Mouse (Mus musculus): ENCODE results near the gene Nxph1. TPM values are rescaled to one million over a fixed set of nuclear protein-coding genes. Genes with fewer than 3 reads are reported as not detected.

The Nxph1 gene
- total RNA-seq, 2 experiments from 2014 or later, result not detected

DNA sequence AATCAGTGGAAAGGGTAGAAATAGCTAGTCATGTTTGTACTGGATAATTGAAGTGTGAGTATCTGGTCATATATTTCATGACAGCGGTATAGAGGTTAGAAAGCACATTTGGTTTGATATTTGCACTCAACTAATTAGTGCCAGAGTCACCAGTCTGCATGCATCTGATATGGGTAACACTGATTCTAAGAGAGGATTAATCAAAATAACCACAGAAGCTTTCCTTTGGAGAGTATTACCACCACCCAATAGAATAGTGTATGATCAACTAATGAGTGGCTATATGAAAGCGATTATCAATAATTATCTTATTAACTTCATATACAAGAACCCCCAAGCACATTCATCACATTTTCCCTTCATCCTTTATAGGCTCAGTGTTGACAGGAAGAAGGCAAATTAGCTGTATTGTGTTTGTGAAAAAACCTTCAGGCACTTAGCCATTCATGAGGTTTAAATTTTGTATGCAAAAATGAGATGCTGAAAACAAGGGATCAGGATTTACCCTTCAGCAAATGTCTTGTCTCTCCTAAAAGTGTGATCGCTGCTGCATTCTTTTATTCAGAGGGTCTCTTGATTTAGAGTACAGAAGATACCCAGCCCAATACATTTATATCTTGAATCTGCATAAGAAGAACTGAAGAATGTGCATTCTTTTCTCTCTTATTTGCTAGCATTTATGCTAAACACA, 185.5 kb downstream of the Nxph1 start:
- no peak for DNase-seq

DNA sequence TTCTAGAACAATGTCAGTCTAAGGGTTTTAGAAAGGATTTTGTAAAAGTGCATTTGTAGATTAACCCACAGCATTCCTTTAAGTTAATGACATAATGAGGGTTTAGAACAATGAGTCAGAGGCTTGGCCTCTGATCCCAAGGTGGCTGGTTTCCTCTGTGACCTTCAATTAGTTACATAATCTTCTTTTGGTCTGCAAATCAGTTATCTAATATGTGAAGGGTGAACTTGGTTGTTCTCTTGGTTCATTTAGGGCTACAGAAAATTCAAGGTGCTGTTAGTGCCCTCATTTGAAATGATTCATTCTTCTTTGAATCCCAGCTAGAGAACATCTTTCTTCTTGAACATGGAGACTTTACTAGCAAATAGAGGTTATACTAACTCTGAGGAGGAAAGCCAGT, 199.7 kb downstream of the Nxph1 start:
- DNase-seq, result no peak

DNA sequence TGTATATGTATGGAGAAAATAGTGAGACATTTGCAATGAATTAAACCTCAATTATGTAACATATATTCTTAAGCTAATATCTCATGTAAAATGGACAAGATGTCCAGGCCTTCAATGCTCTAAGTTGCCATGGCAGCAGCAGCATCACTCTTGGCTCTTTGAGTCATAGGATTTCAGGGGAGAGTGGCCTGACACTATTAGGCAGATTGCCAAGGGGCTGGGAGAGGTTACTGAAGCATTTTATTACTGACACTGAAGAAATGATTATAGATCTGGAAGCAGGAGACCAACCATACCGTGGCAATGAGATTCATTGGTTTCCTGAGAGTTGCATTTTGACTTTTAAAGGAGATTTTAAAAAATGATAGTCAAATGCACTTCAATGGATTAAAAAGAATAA, 201.6 kb downstream of the Nxph1 start:
- no peak for DNase-seq

DNA sequence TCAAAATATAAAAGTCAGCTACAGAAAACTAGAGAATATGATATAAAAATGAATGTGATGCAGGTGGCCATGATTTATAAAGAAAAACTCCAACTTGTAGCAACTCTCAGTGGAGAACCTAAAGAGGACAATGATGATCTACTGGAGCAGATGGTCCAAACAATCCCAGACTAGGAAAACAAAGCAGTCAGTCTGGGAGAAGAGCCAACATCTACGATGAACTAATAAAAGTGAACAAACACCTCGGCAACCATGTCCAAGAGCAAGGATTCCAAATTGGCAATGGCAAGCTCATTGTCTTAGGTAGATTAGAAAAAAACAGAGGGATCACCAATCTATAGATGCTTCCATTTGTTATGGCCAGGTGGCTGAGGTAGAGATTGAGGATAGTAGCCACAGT, 211.0 kb downstream of the Nxph1 start:
- DNase-seq, result no peak

DNA sequence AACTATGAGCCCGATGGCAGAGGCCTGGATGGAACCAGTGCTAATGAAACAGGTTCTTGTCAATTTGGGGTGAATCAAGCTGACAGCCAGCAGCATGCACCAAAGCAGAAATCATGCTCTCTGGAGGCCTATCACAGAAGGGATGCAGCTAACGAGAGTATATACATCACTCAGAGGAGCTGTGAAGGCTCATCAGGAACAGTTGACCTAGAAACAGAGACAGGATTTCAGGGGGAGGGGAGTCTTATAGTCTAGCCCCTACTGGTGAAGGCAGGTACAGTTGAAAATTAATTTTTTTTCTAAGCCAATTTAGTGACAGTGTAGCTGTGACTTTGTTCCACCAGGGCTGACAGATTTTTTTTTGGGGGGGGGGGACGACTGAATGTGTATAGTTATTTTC, 234.2 kb downstream of the Nxph1 start:
- DNase-seq, result no peak

DNA sequence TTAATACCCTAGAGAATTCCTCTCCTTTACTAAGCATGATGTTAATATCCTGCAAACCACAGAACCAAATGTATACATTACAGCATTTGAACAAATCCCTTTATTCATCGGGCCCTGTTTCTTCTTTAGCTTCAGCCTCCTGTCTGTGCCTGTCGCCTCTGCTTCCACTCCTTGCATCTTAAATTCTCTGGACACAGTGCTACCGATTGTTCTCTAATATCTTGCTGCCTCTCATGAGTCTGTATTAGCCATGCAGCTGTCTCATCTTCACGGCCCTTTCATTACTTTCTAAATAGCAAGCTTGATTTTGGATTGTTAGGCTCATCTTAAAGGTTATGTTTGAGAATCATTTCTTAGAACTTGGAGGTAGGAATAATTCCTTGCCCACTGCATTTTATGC, 262.5 kb downstream of the Nxph1 start:
- DNase-seq, result no peak

DNA sequence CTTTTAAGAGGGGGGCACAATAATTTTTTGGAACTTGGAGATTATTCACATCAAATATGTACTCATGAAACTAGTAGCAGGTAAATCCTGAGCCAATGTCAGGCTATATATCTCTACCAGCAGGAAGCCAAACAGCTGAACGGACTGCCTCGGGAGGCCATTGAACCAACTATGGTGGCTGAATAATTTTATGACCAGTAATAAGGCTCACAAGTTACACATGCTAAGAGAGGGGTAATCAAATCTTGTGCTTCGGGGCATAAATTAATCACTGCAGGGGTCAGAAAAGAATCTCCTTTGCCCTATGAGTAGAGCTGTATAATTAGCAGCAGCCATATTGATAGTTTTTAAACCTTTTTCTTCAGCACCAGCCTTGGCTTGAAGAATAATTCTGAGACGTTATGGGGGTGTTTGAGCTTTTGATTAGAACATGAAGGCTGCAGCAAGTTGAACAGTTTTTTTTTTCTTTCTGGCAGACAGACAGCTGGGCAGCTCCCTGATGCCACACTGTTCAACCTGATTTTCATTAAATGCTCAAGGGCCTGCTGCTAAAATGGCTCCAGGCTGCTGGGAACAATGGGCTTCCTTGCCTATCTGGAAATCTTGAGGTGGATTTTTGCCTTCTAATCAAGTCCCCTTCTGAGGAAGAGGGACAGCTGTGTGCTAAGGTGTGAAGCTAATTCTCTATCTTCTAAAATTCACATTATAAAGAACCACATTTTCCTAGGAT, 272.7 kb downstream of the Nxph1 start:
- no peak for DNase-seq

DNA sequence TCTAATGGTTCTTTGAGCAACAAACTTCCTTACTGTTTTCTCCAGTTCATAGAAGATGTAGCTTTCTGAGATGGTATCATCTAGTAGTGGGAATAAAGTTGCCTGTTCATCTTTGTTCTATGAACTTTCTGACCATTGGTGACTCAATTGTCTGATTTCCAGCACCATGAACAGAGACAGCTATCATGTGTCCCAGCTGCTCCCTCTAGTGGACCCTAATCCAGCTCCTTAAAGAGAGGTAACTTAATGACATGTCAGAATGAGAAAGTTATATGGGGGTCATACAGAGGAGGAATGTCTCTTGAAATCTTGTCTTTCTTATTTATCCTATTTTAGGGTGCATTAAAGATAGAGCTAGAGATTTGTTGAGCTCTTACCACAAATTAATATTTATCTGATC, 286.6 kb downstream of the Nxph1 start:
- DNase-seq, result no peak

DNA sequence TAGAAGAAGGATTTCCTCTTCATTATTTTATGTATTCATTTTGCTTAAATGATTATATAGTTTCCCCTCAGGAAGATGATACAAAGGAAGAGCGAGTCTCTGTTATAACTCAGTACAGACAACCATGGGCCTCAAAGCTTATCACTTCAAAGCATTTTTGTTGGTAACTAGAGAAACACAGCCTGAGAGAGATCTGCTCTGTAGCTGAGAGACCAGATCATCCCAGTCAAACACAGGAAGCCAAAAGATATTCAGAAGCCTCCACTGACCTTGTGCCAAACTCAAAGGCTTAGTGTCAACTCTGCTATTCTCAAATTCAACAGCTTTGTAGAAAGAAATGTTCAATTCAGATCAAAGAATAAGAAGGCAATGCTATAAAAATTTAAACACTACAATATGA, 319.8 kb downstream of the Nxph1 start:
- no peak for DNase-seq

Other genes starting within 250 kb of the Nxph1 start
- gene Ica1, start 169.9 kb upstream of the Nxph1 start, total RNA-seq (2021), result 1 to 10 TPM in 1 of 2 experiments, under 1 TPM in 1; 0.70 to 1.6 TPM

All from gastrocnemius, postnatal 25 days (tissue).